Mouse (Mus musculus): ENCODE data around the gene Dzip1. TPM values are rescaled to one million over a fixed set of nuclear protein-coding genes. Genes with fewer than 3 reads are reported as not detected.

Dzip1 gene
- polyA plus RNA-seq, 1 experiment: 4.7 TPM

GRCm38 (mm10) chr14:118951912-118952583 is 26.8 kb upstream of the Dzip1 start:
- TF ChIP-seq CTCF (IDR thresholded peaks at IDR 0.05; ENCODE audit: control insufficient read depth, insufficient read depth, insufficient read length): no peak
- no peak for TF ChIP-seq MYOD1 (IDR thresholded peaks at IDR 0.05; ENCODE audit: control insufficient read depth, insufficient read length, low read depth)
- TF ChIP-seq USF1 (IDR thresholded peaks at IDR 0.05; ENCODE audit: low read depth): no peak
- TF ChIP-seq CEBPB (IDR thresholded peaks at IDR 0.05; ENCODE audit: low read depth): no peak
- no peak for TF ChIP-seq FOSL1 (IDR thresholded peaks at IDR 0.05; ENCODE audit: insufficient read depth, low read length, poor library complexity, severe bottlenecking)
- no peak for TF ChIP-seq MAX (IDR thresholded peaks at IDR 0.05)
- TF ChIP-seq MYOG (IDR thresholded peaks at IDR 0.05; ENCODE audit: control insufficient read depth, extremely low read depth, insufficient read length): no peak
- H3K79me2 ChIP-seq (ENCODE audit: control insufficient read depth, insufficient read depth): peaks cover 49% of the 10 kb centered on the region
- no peak overlapping the region for H3ac ChIP-seq (ENCODE audit: control insufficient read depth, insufficient read length, low read depth)
- peaks cover 21% of the 10 kb centered on the region for H3K36me3 ChIP-seq (ENCODE audit: control insufficient read depth, insufficient read depth)
- H3K27me3 ChIP-seq (ENCODE audit: control insufficient read depth, insufficient read depth, insufficient read length): no peaks in the 10 kb centered on the region
- no peak overlapping the region for H3K4me3 ChIP-seq (ENCODE audit: insufficient read depth, poor library complexity, severe bottlenecking)
- H3K79me3 ChIP-seq (ENCODE audit: low read depth): peaks cover 31% of the 10 kb centered on the region

- Histone ChIP-seq H3K79me3 (ENCODE audit: low read depth) (peaks cover 52% of the 10 kb centered on the region), H3K27me3 (ENCODE audit: control insufficient read depth, insufficient read depth, insufficient read length) (no peaks in the 10 kb centered on the region), H3ac (ENCODE audit: control insufficient read depth, insufficient read length, low read depth) (no peak overlapping the region), H3K79me2 (ENCODE audit: control insufficient read depth, insufficient read depth) (peaks cover 81% of the 10 kb centered on the region), H3K4me3 (ENCODE audit: insufficient read depth, poor library complexity, severe bottlenecking) (no peak overlapping the region), H3K36me3 (ENCODE audit: control insufficient read depth, insufficient read depth) (peaks cover 5% of the 10 kb centered on the region)
- TF ChIP-seq MYOG (IDR thresholded peaks at IDR 0.05; ENCODE audit: control insufficient read depth, extremely low read depth, insufficient read length) (no peak), FOSL1 (IDR thresholded peaks at IDR 0.05; ENCODE audit: insufficient read depth, low read length, poor library complexity, severe bottlenecking) (no peak), MAX (IDR thresholded peaks at IDR 0.05) (no peak), USF1 (IDR thresholded peaks at IDR 0.05; ENCODE audit: low read depth) (no peak), CTCF (IDR thresholded peaks at IDR 0.05; ENCODE audit: control insufficient read depth, insufficient read depth, insufficient read length) (no peak), MYOD1 (IDR thresholded peaks at IDR 0.05; ENCODE audit: control insufficient read depth, insufficient read length, low read depth) (no peak)
These were observed 23.6 kb upstream of the Dzip1 start for GRCm38 (mm10) chr14:118948841-118949240.

- peaks cover 98% of the 10 kb centered on the region for H3K79me2 ChIP-seq (ENCODE audit: control insufficient read depth, insufficient read depth)
- H3ac ChIP-seq (ENCODE audit: control insufficient read depth, insufficient read length, low read depth): no peak overlapping the region
- no peak overlapping the region for H3K4me3 ChIP-seq (ENCODE audit: insufficient read depth, poor library complexity, severe bottlenecking)
- no peaks in the 10 kb centered on the region for H3K27me3 ChIP-seq (ENCODE audit: control insufficient read depth, insufficient read depth, insufficient read length)
- H3K79me3 ChIP-seq (ENCODE audit: low read depth): peaks cover 54% of the 10 kb centered on the region
- no peaks in the 10 kb centered on the region for H3K36me3 ChIP-seq (ENCODE audit: control insufficient read depth, insufficient read depth)
- TF ChIP-seq MAX (IDR thresholded peaks at IDR 0.05) (no peak), CEBPB (IDR thresholded peaks at IDR 0.05; ENCODE audit: low read depth) (no peak), CTCF (IDR thresholded peaks at IDR 0.05; ENCODE audit: control insufficient read depth, insufficient read depth, insufficient read length) (no peak), MYOG (IDR thresholded peaks at IDR 0.05; ENCODE audit: control insufficient read depth, extremely low read depth, insufficient read length) (no peak), MYOD1 (IDR thresholded peaks at IDR 0.05; ENCODE audit: control insufficient read depth, insufficient read length, low read depth) (no peak), USF1 (IDR thresholded peaks at IDR 0.05; ENCODE audit: low read depth) (no peak), FOSL1 (IDR thresholded peaks at IDR 0.05; ENCODE audit: insufficient read depth, low read length, poor library complexity, severe bottlenecking) (no peak)
These were observed 19.4 kb upstream of the Dzip1 start for GRCm38 (mm10) chr14:118944702-118945101.

- Histone ChIP-seq H3K79me2 (ENCODE audit: control insufficient read depth, insufficient read depth) (peaks cover 93% of the 10 kb centered on the region), H3K4me3 (ENCODE audit: insufficient read depth, poor library complexity, severe bottlenecking) (no peak overlapping the region), H3K27me3 (ENCODE audit: control insufficient read depth, insufficient read depth, insufficient read length) (no peaks in the 10 kb centered on the region), H3K36me3 (ENCODE audit: control insufficient read depth, insufficient read depth) (no peaks in the 10 kb centered on the region), H3K79me3 (ENCODE audit: low read depth) (peaks cover 55% of the 10 kb centered on the region), H3ac (ENCODE audit: control insufficient read depth, insufficient read length, low read depth) (no peak overlapping the region)
- TF ChIP-seq MYOG (IDR thresholded peaks at IDR 0.05; ENCODE audit: control insufficient read depth, extremely low read depth, insufficient read length) (no peak), FOSL1 (IDR thresholded peaks at IDR 0.05; ENCODE audit: insufficient read depth, low read length, poor library complexity, severe bottlenecking) (no peak), CTCF (IDR thresholded peaks at IDR 0.05; ENCODE audit: control insufficient read depth, insufficient read depth, insufficient read length) (no peak), MYOD1 (IDR thresholded peaks at IDR 0.05; ENCODE audit: control insufficient read depth, insufficient read length, low read depth) (no peak), USF1 (IDR thresholded peaks at IDR 0.05; ENCODE audit: low read depth) (no peak), MAX (IDR thresholded peaks at IDR 0.05) (no peak), CEBPB (IDR thresholded peaks at IDR 0.05; ENCODE audit: low read depth) (no peak)
These were observed 16.8 kb upstream of the Dzip1 start for GRCm38 (mm10) chr14:118942076-118942475.

GRCm38 (mm10) chr14:118940796-118941495 is 15.7 kb upstream of the Dzip1 start:
- Histone ChIP-seq H3K4me3 (ENCODE audit: insufficient read depth, poor library complexity, severe bottlenecking) (no peak overlapping the region), H3ac (ENCODE audit: control insufficient read depth, insufficient read length, low read depth) (no peak overlapping the region), H3K79me3 (ENCODE audit: low read depth) (peaks cover 46% of the 10 kb centered on the region), H3K79me2 (ENCODE audit: control insufficient read depth, insufficient read depth) (peaks cover 82% of the 10 kb centered on the region), H3K27me3 (ENCODE audit: control insufficient read depth, insufficient read depth, insufficient read length) (no peaks in the 10 kb centered on the region), H3K36me3 (ENCODE audit: control insufficient read depth, insufficient read depth) (no peaks in the 10 kb centered on the region)
- no peak for TF ChIP-seq CEBPB (IDR thresholded peaks at IDR 0.05; ENCODE audit: low read depth)
- TF ChIP-seq MYOD1 (IDR thresholded peaks at IDR 0.05; ENCODE audit: control insufficient read depth, insufficient read length, low read depth): no peak
- no peak for TF ChIP-seq MYOG (IDR thresholded peaks at IDR 0.05; ENCODE audit: control insufficient read depth, extremely low read depth, insufficient read length)
- no peak for TF ChIP-seq MAX (IDR thresholded peaks at IDR 0.05)
- no peak for TF ChIP-seq FOSL1 (IDR thresholded peaks at IDR 0.05; ENCODE audit: insufficient read depth, low read length, poor library complexity, severe bottlenecking)
- TF ChIP-seq USF1 (IDR thresholded peaks at IDR 0.05; ENCODE audit: low read depth): no peak
- TF ChIP-seq CTCF (IDR thresholded peaks at IDR 0.05; ENCODE audit: control insufficient read depth, insufficient read depth, insufficient read length): no peak
